Mouse (Mus musculus): ENCODE results near the gene Rgl1. TPM values are rescaled to one million over a fixed set of nuclear protein-coding genes. Genes with fewer than 3 reads are reported as not detected.

The Rgl1 gene
- total and polyA plus RNA-seq, 2 experiments from 2014 or later = 36.7 to 38.9 TPM

- H3K27ac ChIP-seq (ENCODE audit: low read depth) = no peak overlapping the region
- H3K4me2 ChIP-seq (ENCODE audit: low read depth, low read length) = no peak overlapping the region
- H3K27me3 ChIP-seq (ENCODE audit: control insufficient read depth, insufficient read depth, low read length) = no peaks in the 10 kb centered on the region
- DNase-seq (ENCODE audit: low spot score) = no peak
- WGBS = 82% methylated on average over 4 of the region's 4 CpGs
- 0 out of 2 replicates have a peak, but pooled peaks cover 4% of the 10 kb centered on the region for H3K4me1 ChIP-seq (ENCODE audit: control insufficient read depth, insufficient read depth)
- no peak overlapping the region for H3K9ac ChIP-seq (replicated peaks; ENCODE audit: low read depth, low read length)
- ATAC-seq (ENCODE audit: insufficient read depth, low read depth) = no peak
- no peaks in the 10 kb centered on the region for H3K9me3 ChIP-seq (replicated peaks; ENCODE audit: control insufficient read depth, low read length)
- TF ChIP-seq EP300 (IDR thresholded peaks at IDR 0.05; ENCODE audit: low read depth) (no peak), CTCF (IDR thresholded peaks at IDR 0.05; ENCODE audit: low read depth) (no peak)
- no peak overlapping the region for H3K4me3 ChIP-seq (ENCODE audit: low read depth, low read length)
- peaks cover 63% of the 10 kb centered on the region for H3K36me3 ChIP-seq (replicated peaks; ENCODE audit: control insufficient read depth, insufficient read depth, low read length)
These were observed 249.0 kb downstream of the Rgl1 start for GRCm38 (mm10) chr1:152517057-152517570.

GRCm38 (mm10) chr1:152514256-152514655, 251.9 kb downstream of the Rgl1 start:
- 0 out of 2 replicates have a peak, but pooled peaks cover 4% of the 10 kb centered on the region for H3K4me1 ChIP-seq (ENCODE audit: control insufficient read depth, insufficient read depth)
- H3K27ac ChIP-seq (ENCODE audit: low read depth) = peak overlapping the region; percentile 61; the same call in 1 of the 2 replicates
- DNase-seq (ENCODE audit: low spot score) = peak; percentile 40
- no peaks in the 10 kb centered on the region for H3K9me3 ChIP-seq (replicated peaks; ENCODE audit: control insufficient read depth, low read length)
- no peak overlapping the region for H3K9ac ChIP-seq (replicated peaks; ENCODE audit: low read depth, low read length)
- no peak overlapping the region for H3K4me3 ChIP-seq (ENCODE audit: low read depth, low read length)
- H3K27me3 ChIP-seq (ENCODE audit: control insufficient read depth, insufficient read depth, low read length) = no peaks in the 10 kb centered on the region
- H3K4me2 ChIP-seq (ENCODE audit: low read depth, low read length) = no peak overlapping the region
- ATAC-seq (ENCODE audit: insufficient read depth, low read depth) = peak; percentile 27
- TF ChIP-seq EP300 (IDR thresholded peaks at IDR 0.05; ENCODE audit: low read depth) (no peak), CTCF (IDR thresholded peaks at IDR 0.05; ENCODE audit: low read depth) (no peak)
- 41% methylated on average over 4 of the region's 4 CpGs for WGBS
- H3K36me3 ChIP-seq (replicated peaks; ENCODE audit: control insufficient read depth, insufficient read depth, low read length) = peaks cover 35% of the 10 kb centered on the region

GRCm38 (mm10) chr1:152511237-152511636, 254.9 kb downstream of the Rgl1 start:
- Histone ChIP-seq H3K9me3 (replicated peaks; ENCODE audit: control insufficient read depth, low read length) (no peaks in the 10 kb centered on the region), H3K36me3 (replicated peaks; ENCODE audit: control insufficient read depth, insufficient read depth, low read length) (peaks cover 5% of the 10 kb centered on the region; the same call in 1 of the 2 replicates), H3K9ac (replicated peaks; ENCODE audit: low read depth, low read length) (no peak overlapping the region), H3K27me3 (ENCODE audit: control insufficient read depth, insufficient read depth, low read length) (no peaks in the 10 kb centered on the region), H3K4me1 (ENCODE audit: control insufficient read depth, insufficient read depth) (0 out of 2 replicates have a peak, but pooled peaks cover 4% of the 10 kb centered on the region), H3K4me2 (ENCODE audit: low read depth, low read length) (no peak overlapping the region), H3K4me3 (ENCODE audit: low read depth, low read length) (no peak overlapping the region), H3K27ac (ENCODE audit: low read depth) (no peak overlapping the region)
- DNase-seq (ENCODE audit: low spot score) (peak; percentile 59), ATAC-seq (ENCODE audit: insufficient read depth, low read depth) (peak; percentile 36)
- peak; percentile 96 for TF ChIP-seq CTCF (IDR thresholded peaks at IDR 0.05; ENCODE audit: low read depth)
- TF ChIP-seq EP300 (IDR thresholded peaks at IDR 0.05; ENCODE audit: low read depth) = no peak
- 65% methylated on average over 4 of the region's 4 CpGs for WGBS

GRCm38 (mm10) chr1:152508481-152509220, 257.5 kb downstream of the Rgl1 start:
- DNase-seq (ENCODE audit: low spot score) = no peak
- 92% methylated on average over 11 of the region's 11 CpGs for WGBS
- TF ChIP-seq EP300 (IDR thresholded peaks at IDR 0.05; ENCODE audit: low read depth) (no peak), CTCF (IDR thresholded peaks at IDR 0.05; ENCODE audit: low read depth) (no peak)

GRCm38 (mm10) chr1:152506726-152507125, 259.4 kb downstream of the Rgl1 start:
- Histone ChIP-seq H3K36me3 (replicated peaks; ENCODE audit: control insufficient read depth, insufficient read depth, low read length) (no peaks in the 10 kb centered on the region), H3K4me3 (ENCODE audit: low read depth, low read length) (no peak overlapping the region), H3K9ac (replicated peaks; ENCODE audit: low read depth, low read length) (no peak overlapping the region), H3K4me2 (ENCODE audit: low read depth, low read length) (no peak overlapping the region), H3K27me3 (ENCODE audit: control insufficient read depth, insufficient read depth, low read length) (no peaks in the 10 kb centered on the region), H3K4me1 (ENCODE audit: control insufficient read depth, insufficient read depth) (no peaks in the 10 kb centered on the region), H3K9me3 (replicated peaks; ENCODE audit: control insufficient read depth, low read length) (no peaks in the 10 kb centered on the region), H3K27ac (ENCODE audit: low read depth) (no peak overlapping the region)
- DNase-seq (ENCODE audit: low spot score) (no peak), ATAC-seq (ENCODE audit: insufficient read depth, low read depth) (no peak)
- no peak for TF ChIP-seq CTCF (IDR thresholded peaks at IDR 0.05; ENCODE audit: low read depth)
- TF ChIP-seq EP300 (IDR thresholded peaks at IDR 0.05; ENCODE audit: low read depth) = no peak
- WGBS = 91% methylated on average over 7 of the region's 7 CpGs

More at GRCm38 (mm10) chr1:152508481-152509220, 257.5 kb downstream of the Rgl1 start:
- H3K36me3 ChIP-seq (replicated peaks; ENCODE audit: control insufficient read depth, insufficient read depth, low read length) = no peaks in the 10 kb centered on the region
- no peak overlapping the region for H3K27ac ChIP-seq (ENCODE audit: low read depth)
- H3K4me3 ChIP-seq (ENCODE audit: low read depth, low read length) = no peak overlapping the region
- no peak overlapping the region for H3K4me2 ChIP-seq (ENCODE audit: low read depth, low read length)
- H3K9ac ChIP-seq (replicated peaks; ENCODE audit: low read depth, low read length) = no peak overlapping the region
- ATAC-seq (ENCODE audit: insufficient read depth, low read depth) = no peak
- H3K4me1 ChIP-seq (ENCODE audit: control insufficient read depth, insufficient read depth) = no peaks in the 10 kb centered on the region
- H3K9me3 ChIP-seq (replicated peaks; ENCODE audit: control insufficient read depth, low read length) = no peaks in the 10 kb centered on the region
- no peaks in the 10 kb centered on the region for H3K27me3 ChIP-seq (ENCODE audit: control insufficient read depth, insufficient read depth, low read length)

Data from heart, postnatal 0 days (tissue).